Comparison of ENCODE assay signal across 25 mouse cellular contexts in genomic region chr17:5029148-5029547, GRCm38 (mm10). TPM values are rescaled to one million over a fixed set of nuclear protein-coding genes. Genes with fewer than 3 reads are reported as not detected.
DNase-seq lines count a peak whose midpoint lies in the region; ATAC-seq and TF ChIP-seq lines count a peak whose summit lies in the region.
"Had no signal": no experiment of that assay in that cellular context is flagged by ENCODE, and none has a peak within 500 bp of the region (broad histone marks: within the 10 kb centered on the region; RNA-seq: fewer than 3 reads in every experiment).

No protein-coding gene starts in this region.

- WGBS in heart, adult 2 months, result 82% methylated on average over 4 of the region's 4 CpGs
- WGBS in liver, adult 2 months, result 47% methylated on average over 4 of the region's 4 CpGs
- 89% methylated on average over 4 of the region's 4 CpGs for whole genome bisulfite sequencing in stomach, postnatal 0 days

- DNase-seq in heart, adult 2 months, result no peak
- DNase-seq in heart, adult 18-20 months, result no peak
- peak; percentile 63 for DNase-seq in liver, adult 2 months (ENCODE audit: extremely low read depth, low read depth, low spot score)
- DNase-seq in liver, result no peak
- DNase-seq in MEL (ENCODE audit: low read depth, low spot score), result no peak
- DNase-seq in stomach, postnatal 0 days (ENCODE audit: low spot score), result no peak
- DNase-seq: B cell, adult 2 months; cerebellum, adult 11 months; cerebellum, adult 9-10 months; gastrocnemius, postnatal 10 days; layer of hippocampus, postnatal 36 days; left cerebral cortex, postnatal 4 days; lung, adult 18-20 months; lung, postnatal 10 days; midbrain, embryonic 14.5 days had no signal

- H3K9ac ChIP-seq in heart, adult 2 months (ENCODE audit: low read depth, low read length), result no peak overlapping the region
- no peak overlapping the region for H3K9ac ChIP-seq in liver, adult 2 months (ENCODE audit: low read depth, low read length)
- no peak overlapping the region for H3K9ac ChIP-seq in MEL (ENCODE audit: control insufficient read depth, low read depth, low read length, poor library complexity, severe bottlenecking)
- no peak overlapping the region for H3K9ac ChIP-seq in stomach, postnatal 0 days (ENCODE audit: low read length)
- H3K9ac ChIP-seq: embryonic facial prominence, embryonic 13.5 days; forebrain, embryonic 15.5 days; heart, embryonic 15.5 days; kidney, embryonic 15.5 days had no signal

- peaks cover 25% of the 10 kb centered on the region for H3K4me1 ChIP-seq in heart, adult 2 months (ENCODE audit: control insufficient read depth, insufficient read depth, low read length)
- H3K4me1 ChIP-seq in liver, adult 2 months (ENCODE audit: control insufficient read depth, insufficient read depth, low read length), result peaks cover 4% of the 10 kb centered on the region; the same call in 1 of the 2 replicates
- H3K4me1 ChIP-seq in MEL (ENCODE audit: control insufficient read depth in 1 of 2, insufficient read depth in 2 of 2, low read length in 2 of 2), result no peaks in the 10 kb centered on the region; a peak in 1 of 4 replicates
- H3K4me1 ChIP-seq in stomach, postnatal 0 days (replicated peaks; ENCODE audit: control insufficient read depth, insufficient read depth), result peaks cover 6% of the 10 kb centered on the region

- intact Hi-C loops in heart, adult 2 months (cut with DNase I), result no loop called here

- TF ChIP-seq CTCF in heart, adult 2 months (IDR thresholded peaks at IDR 0.05), result peak; percentile 32
- peak; percentile 15; the same call in 1 of the 2 replicates for TF ChIP-seq CTCF in liver, adult 2 months (IDR thresholded peaks at IDR 0.05; ENCODE audit: low read depth, low read length)
- TF ChIP-seq CTCF in MEL (IDR thresholded peaks at IDR 0.05 in 2 of 3, conservative IDR thresholded peaks at IDR 0.05 in 1 of 3; ENCODE audit: control insufficient read depth in 1 of 3, insufficient read depth in 1 of 3, low read depth in 2 of 3, low read length in 3 of 3, poor library complexity in 1 of 3, severe bottlenecking in 1 of 3), result peak in 2 of 3 experiments; percentile 6 to 25; a peak in 2 of 6 replicates
- peak; percentile 32; the same call in 1 of the 2 replicates for TF ChIP-seq CTCF in stomach, postnatal 0 days (IDR thresholded peaks at IDR 0.05; ENCODE audit: low read depth)

- no peaks in the 10 kb centered on the region for H3K27me3 ChIP-seq in heart, adult 2 months (ENCODE audit: control insufficient read depth, insufficient read depth, low read length)
- H3K27me3 ChIP-seq in liver, adult 2 months (ENCODE audit: control insufficient read depth, insufficient read depth, low read length), result no peaks in the 10 kb centered on the region
- no peaks in the 10 kb centered on the region for H3K27me3 ChIP-seq in MEL (ENCODE audit: control insufficient read depth in 1 of 2, insufficient read depth in 2 of 2, low read length in 2 of 2)
- no peaks in the 10 kb centered on the region for H3K27me3 ChIP-seq in stomach, postnatal 0 days (ENCODE audit: control insufficient read depth, insufficient read depth, low read length)
- H3K27me3 ChIP-seq: CH12.LX; embryonic facial prominence, embryonic 13.5 days; forebrain, embryonic 15.5 days; heart, embryonic 15.5 days; kidney, embryonic 15.5 days; Patski had no signal

- H3K27ac ChIP-seq in heart, adult 2 months, result no peak overlapping the region
- H3K27ac ChIP-seq in liver, adult 2 months (replicated peaks; ENCODE audit: insufficient read depth, low read depth, low read length), result no peak overlapping the region
- no peak overlapping the region for H3K27ac ChIP-seq in MEL (ENCODE audit: control insufficient read depth, low read depth, low read length)
- H3K27ac ChIP-seq in stomach, postnatal 0 days (replicated peaks), result no peak overlapping the region
- H3K27ac ChIP-seq: embryonic facial prominence, embryonic 13.5 days; forebrain, embryonic 10.5 days; forebrain, embryonic 15.5 days; heart, embryonic 10.5 days; heart, embryonic 15.5 days; kidney, embryonic 15.5 days had no signal

- H3K4me3 ChIP-seq in heart, adult 2 months, result no peak overlapping the region
- no peak overlapping the region for H3K4me3 ChIP-seq in liver, adult 2 months (ENCODE audit: insufficient read depth, low read depth, low read length)
- no peak overlapping the region for H3K4me3 ChIP-seq in MEL (ENCODE audit: control insufficient read depth in 1 of 2, insufficient read depth in 1 of 2, low read depth in 2 of 2, low read length in 2 of 2)
- no peak overlapping the region for H3K4me3 ChIP-seq in stomach, postnatal 0 days (ENCODE audit: low read depth, low read length)
- H3K4me3 ChIP-seq: embryonic facial prominence, embryonic 13.5 days; forebrain, embryonic 10.5 days; forebrain, embryonic 15.5 days; heart, embryonic 10.5 days; heart, embryonic 15.5 days; kidney, embryonic 15.5 days had no signal

- TF ChIP-seq POLR2A in heart, adult 2 months (IDR thresholded peaks at IDR 0.05; ENCODE audit: insufficient read depth, low read depth, low read length), result no peak
- no peak for TF ChIP-seq POLR2A in liver, adult 2 months (IDR thresholded peaks at IDR 0.05; ENCODE audit: extremely low read depth, insufficient read depth, low read length)
- no peak for TF ChIP-seq POLR2A in MEL (IDR thresholded peaks at IDR 0.05; ENCODE audit: control insufficient read depth in 1 of 2, insufficient read depth in 1 of 2, low read depth in 1 of 2, low read length in 2 of 2, poor library complexity in 1 of 2)

- peak; percentile 6 for TF ChIP-seq RAD21 in MEL (IDR thresholded peaks at IDR 0.05; ENCODE audit: low read depth, low read length)

- peaks cover 15% of the 10 kb centered on the region for H3K79me2 ChIP-seq in heart, adult 2 months (replicated peaks; ENCODE audit: control insufficient read depth, insufficient read depth, low read length)
- H3K79me2 ChIP-seq in liver, adult 2 months (ENCODE audit: control insufficient read depth, insufficient read depth, low read length), result peaks cover 60% of the 10 kb centered on the region
- peaks cover 28% of the 10 kb centered on the region for H3K79me2 ChIP-seq in MEL (ENCODE audit: control insufficient read depth, insufficient read depth, low read length, poor library complexity)

- TF ChIP-seq EP300 in heart, adult 2 months (IDR thresholded peaks at IDR 0.05; ENCODE audit: insufficient read depth, low read depth, low read length), result no peak
- TF ChIP-seq EP300 in MEL (IDR thresholded peaks at IDR 0.05; ENCODE audit: low read depth in 1 of 2, low read length in 2 of 2), result no peak
- TF ChIP-seq EP300 in stomach, postnatal 0 days (optimal IDR thresholded peaks at IDR 0.05), result no peak

- H3K4me2 ChIP-seq in stomach, postnatal 0 days (replicated peaks; ENCODE audit: low read depth), result no peak overlapping the region
- H3K4me2 ChIP-seq: embryonic facial prominence, embryonic 13.5 days; forebrain, embryonic 15.5 days; heart, embryonic 15.5 days; kidney, embryonic 15.5 days had no signal

- ATAC-seq in stomach, postnatal 0 days (ENCODE audit: low FRiP score, low TSS enrichment), result no peak
- ATAC-seq: forebrain, embryonic 15.5 days; hindbrain, embryonic 16.5 days; Patski had no signal

- H3K36me3 ChIP-seq in heart, adult 2 months (ENCODE audit: control insufficient read depth, insufficient read depth, low read length), result 0 out of 2 replicates have a peak, but pooled peaks cover 2% of the 10 kb centered on the region
- no peaks in the 10 kb centered on the region for H3K36me3 ChIP-seq in liver, adult 2 months (ENCODE audit: control insufficient read depth, insufficient read depth, low read length)
- no peaks in the 10 kb centered on the region for H3K36me3 ChIP-seq in MEL (ENCODE audit: control insufficient read depth in 1 of 2, insufficient read depth in 2 of 2, low read length in 2 of 2)
- H3K36me3 ChIP-seq in stomach, postnatal 0 days (ENCODE audit: control insufficient read depth, insufficient read depth, low read length), result no peaks in the 10 kb centered on the region
- H3K36me3 ChIP-seq: embryonic facial prominence, embryonic 13.5 days; forebrain, embryonic 10.5 days; forebrain, embryonic 15.5 days; heart, embryonic 10.5 days; heart, embryonic 15.5 days; kidney, embryonic 15.5 days had no signal

- no peaks in the 10 kb centered on the region for H3K9me3 ChIP-seq in MEL (replicated peaks; ENCODE audit: insufficient read depth, low read length)
- H3K9me3 ChIP-seq in stomach, postnatal 0 days (ENCODE audit: control insufficient read depth, low read length), result no peaks in the 10 kb centered on the region
- H3K9me3 ChIP-seq: embryonic facial prominence, embryonic 13.5 days; forebrain, embryonic 15.5 days; G1E; heart, embryonic 10.5 days; heart, embryonic 15.5 days; kidney, embryonic 15.5 days had no signal

TF ChIP-seq in MEL, 35 proteins besides CTCF, POLR2A, EP300 and RAD21:
- TF ChIP-seq TCF12 (IDR thresholded peaks at IDR 0.05; ENCODE audit: low read depth, low read length) (no peak), ZKSCAN1 (IDR thresholded peaks at IDR 0.05; ENCODE audit: low read depth, low read length) (no peak), KAT2A (conservative IDR thresholded peaks at IDR 0.05; ENCODE audit: low read depth, low read length) (no peak), E2F4 (IDR thresholded peaks at IDR 0.05; ENCODE audit: borderline replicate concordance, low read depth, low read length) (no peak), TBP (IDR thresholded peaks at IDR 0.05; ENCODE audit: low read depth, low read length) (no peak)

RNA-seq across cellular contexts. Expression of gene Arid1b, which starts 35.0 kb away (rescaled TPM):
- total RNA-seq in heart, adult 2 months (2021), result 10 to 100 TPM; 26.8 to 27.8 TPM
- 11.1 and 11.8 TPM in 2 replicates for polyA plus RNA-seq in heart, adult 2 months (2012; rRNA removed)
- total RNA-seq in heart, adult 18-20 months (2021), result 10 to 100 TPM; 23.5 to 27.7 TPM
- total RNA-seq in liver, adult 2 months (2014; rRNA removed), result 9.7 and 12.5 TPM in 2 replicates
- 11.7 and 12.1 TPM in 2 replicates for polyA plus RNA-seq in liver, adult 2 months (2012; rRNA removed)
- 13.3 and 13.4 TPM in 2 replicates for total RNA-seq in MEL (2012; rRNA removed)
- 10 to 100 TPM in 1 of 2 experiments, not detected in 1; 17.4 TPM for polyA plus RNA-seq in MEL (2012; ENCODE audit: insufficient read depth in 1 of 2, insufficient read length in 2 of 2, low read depth in 1 of 2, low replicate concordance in 2 of 2, missing spikeins in 1 of 2)
- 5.6 and 5.9 TPM in 2 replicates for polyA plus RNA-seq in stomach, postnatal 0 days (2015; fragmentation: Nextera tagmentation; extraction: Ambion mirVana)
